Mouse (Mus musculus): ENCODE data around the gene Tnrc6c. TPM values are rescaled to one million over a fixed set of nuclear protein-coding genes. Genes with fewer than 3 reads are reported as not detected.

Tnrc6c gene
- total and polyA plus RNA-seq, 3 experiments: 6.9 to 16.7 (median 12.8) TPM

DNA sequence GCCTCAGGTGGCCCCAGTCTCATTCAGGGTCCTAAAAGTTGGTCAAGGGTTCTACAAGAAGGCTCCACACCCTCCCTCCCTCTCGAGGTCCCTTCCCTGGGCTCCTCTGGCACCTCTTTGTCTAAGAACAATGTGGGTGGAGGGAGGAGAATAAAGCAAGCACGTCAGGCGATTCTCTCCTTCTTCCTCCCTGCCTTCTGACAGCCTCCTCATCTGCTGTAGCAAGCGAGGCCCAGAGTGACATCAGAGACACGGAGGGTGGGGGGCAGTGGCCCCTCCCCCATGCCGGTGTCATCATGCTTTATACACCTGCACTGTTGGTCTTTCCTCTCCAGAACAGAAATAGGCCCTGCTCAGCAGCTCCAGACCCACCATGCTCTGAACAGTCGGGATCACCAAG, 45.1 kb upstream of the Tnrc6c start:
- no peak overlapping the region; the same call in 1 of the 2 replicates for H3K9ac ChIP-seq (ENCODE audit: insufficient read depth, low read depth)
- TF ChIP-seq MAZ (IDR thresholded peaks at IDR 0.05; ENCODE audit: low read depth, low read length) (peak; percentile 33; the same call in 1 of the 2 replicates), MAFK (IDR thresholded peaks at IDR 0.05; ENCODE audit: insufficient replicate concordance, low read length) (no peak), GABPA (IDR thresholded peaks at IDR 0.05; ENCODE audit: insufficient replicate concordance, low read depth, low read length) (no peak), ZC3H11A (IDR thresholded peaks at IDR 0.05; ENCODE audit: low read depth, low read length) (no peak), TCF12 (IDR thresholded peaks at IDR 0.05; ENCODE audit: low read depth, low read length) (no peak; the same call in 1 of the 2 replicates), CTCF (conservative IDR thresholded peaks at IDR 0.05 in 1 of 2, IDR thresholded peaks at IDR 0.05 in 1 of 2; ENCODE audit: low read depth in 2 of 2, low read length in 2 of 2) (no peak), IRF4 (IDR thresholded peaks at IDR 0.05; ENCODE audit: low read depth, low read length) (no peak), BHLHE40 (IDR thresholded peaks at IDR 0.05; ENCODE audit: low read depth, low read length) (no peak)
- H3K4me2 ChIP-seq (ENCODE audit: insufficient read depth, low read depth, poor library complexity, severe bottlenecking): no peak overlapping the region
- H3K27ac ChIP-seq (ENCODE audit: insufficient read depth, low read depth): no peak overlapping the region
- in situ Hi-C loops (cut with MboI; ENCODE audit: low pct_ligation_motif_present, low pct_unique_long_range_greater_than_20kb, low sequenced_read_pairs): no loop called here
- no peaks in the 10 kb centered on the region for H3K36me3 ChIP-seq (replicated peaks in 1 of 2; ENCODE audit: control insufficient read depth in 1 of 2, insufficient read depth in 1 of 2, low read length in 1 of 2)
- peaks cover 22 to 73% of the 10 kb centered on the region in 2 experiments for H3K4me1 ChIP-seq (ENCODE audit: control insufficient read depth in 1 of 2, insufficient read depth in 2 of 2)
- dilution Hi-C loops (cut with MboI; ENCODE audit: extremely low pct_ligation_motif_present, extremely low pct_unique_long_range_greater_than_20kb, low sequenced_read_pairs): no loop called here
- no peaks in the 10 kb centered on the region for H3K9me3 ChIP-seq (replicated peaks; ENCODE audit: low read length)
- H3K4me3 ChIP-seq (replicated peaks in 1 of 3; ENCODE audit: low read depth in 2 of 3, low read length in 2 of 3, poor library complexity in 1 of 3): peak overlapping the region in 1 of 3 experiments; percentile 19
- peak; percentile 71 for DNase-seq (ENCODE audit: extremely low read depth)
- no peaks in the 10 kb centered on the region for H3K27me3 ChIP-seq (replicated peaks)
- no peaks in the 10 kb centered on the region for H3K79me2 ChIP-seq (replicated peaks; ENCODE audit: control insufficient read depth, extremely low read depth, insufficient read depth, poor library complexity, severe bottlenecking)

DNA sequence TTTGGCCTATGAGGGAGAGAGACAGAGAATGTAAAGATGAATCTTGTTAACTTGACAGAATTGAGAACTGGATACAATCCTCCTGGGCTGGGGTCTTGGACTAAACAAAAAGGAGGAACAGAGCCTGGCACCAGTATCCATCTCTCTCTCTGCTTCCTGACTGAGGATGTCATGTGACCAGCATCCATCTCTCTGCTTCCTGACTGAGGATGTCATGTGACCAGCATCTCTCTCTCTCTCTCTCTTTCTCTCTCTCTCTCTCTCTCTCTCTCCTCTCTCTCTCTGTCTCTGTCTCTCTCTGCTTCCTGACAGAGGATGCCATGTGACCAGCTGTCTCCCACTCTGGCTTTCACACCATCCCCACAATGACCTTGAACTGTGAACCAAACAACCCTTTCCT, 43.5 kb upstream of the Tnrc6c start:
- Histone ChIP-seq H3K9ac (ENCODE audit: insufficient read depth, low read depth) (no peak overlapping the region), H3K4me1 (ENCODE audit: control insufficient read depth in 1 of 2, insufficient read depth in 2 of 2) (peaks cover 22 to 66% of the 10 kb centered on the region in 2 experiments), H3K36me3 (replicated peaks in 1 of 2; ENCODE audit: control insufficient read depth in 1 of 2, insufficient read depth in 1 of 2, low read length in 1 of 2) (no peaks in the 10 kb centered on the region), H3K4me2 (ENCODE audit: insufficient read depth, low read depth, poor library complexity, severe bottlenecking) (peak overlapping the region; percentile 85; the same call in 1 of the 2 replicates), H3K27me3 (replicated peaks) (no peaks in the 10 kb centered on the region), H3K79me2 (replicated peaks; ENCODE audit: control insufficient read depth, extremely low read depth, insufficient read depth, poor library complexity, severe bottlenecking) (no peaks in the 10 kb centered on the region), H3K27ac (ENCODE audit: insufficient read depth, low read depth) (no peak overlapping the region), H3K4me3 (replicated peaks in 1 of 3; ENCODE audit: low read depth in 2 of 3, low read length in 2 of 3, poor library complexity in 1 of 3) (no peak overlapping the region), H3K9me3 (replicated peaks; ENCODE audit: low read length) (no peaks in the 10 kb centered on the region)
- TF ChIP-seq POLR2AphosphoS2 (IDR thresholded peaks at IDR 0.05; ENCODE audit: low read depth, low read length): no peak
- TF ChIP-seq ZMIZ1 (IDR thresholded peaks at IDR 0.05; ENCODE audit: low read depth, low read length): no peak
- peak; percentile 71 for TF ChIP-seq USF1 (IDR thresholded peaks at IDR 0.05; ENCODE audit: low read depth, low read length)
- TF ChIP-seq GABPA (IDR thresholded peaks at IDR 0.05; ENCODE audit: insufficient replicate concordance, low read depth, low read length): no peak
- peak; percentile 38; the same call in 1 of the 2 replicates for TF ChIP-seq ELF1 (IDR thresholded peaks at IDR 0.05; ENCODE audit: low read depth, low read length)
- no peak for TF ChIP-seq JUND (conservative IDR thresholded peaks at IDR 0.05; ENCODE audit: low read depth, low read length)
- TF ChIP-seq BHLHE40 (IDR thresholded peaks at IDR 0.05; ENCODE audit: low read depth, low read length): 0 out of 2 replicates have a peak, but pooled peaks have one; percentile 25
- TF ChIP-seq USF2 (conservative IDR thresholded peaks at IDR 0.05; ENCODE audit: low read depth, low read length): peak; percentile 79
- in situ Hi-C loops (cut with MboI; ENCODE audit: low pct_ligation_motif_present, low pct_unique_long_range_greater_than_20kb, low sequenced_read_pairs): loop anchor here (5.0 kb wide), 2 partner anchors 42 to 218 kb away; partner anchors contain the start of gene Tnrc6c
- DNase-seq (ENCODE audit: extremely low read depth): no peak
- dilution Hi-C loops (cut with MboI; ENCODE audit: extremely low pct_ligation_motif_present, extremely low pct_unique_long_range_greater_than_20kb, low sequenced_read_pairs): no loop called here
